Mouse (Mus musculus) adrenal gland, postnatal 36 days (tissue): Measurements from ENCODE around the gene Olfr1494. TPM values are rescaled to one million over a fixed set of nuclear protein-coding genes. Genes with fewer than 3 reads are reported as not detected.

Experiments
- DNase-seq, 2 experiments: peaks; one replicate each; pipeline ENCODE4 v3.0.0; 2021; ENCODE audit warnings: mixed read lengths in 1 of 2
- long read RNA-seq, 2 experiments: library from polyadenylated mRNA; stranded (forward); transcript quantifications; one replicate each; pipeline ENCODE4 v2.0.0; 2021; ENCODE audit warnings: borderline sequencing depth in 2 of 2
- total RNA-seq, 2 experiments: library from RNA; stranded (reverse); gene quantifications; 2 replicates each; pipeline ENCODE4 v1.2.3; 2021

The Olfr1494 gene
- not detected for total RNA-seq
- long read RNA-seq, experiment 1, result 0 reads
- long read RNA-seq, experiment 2, result 0 reads

GRCm38 (mm10) chr19:13739428-13739827, at the start of gene Olfr1494:
Olfr1494 (plus strand) TSS chr19:13739728.
- DNase-seq, result no peak

- DNase-seq, result no peak
Measured at GRCm38 (mm10) chr19:13696968-13697367, 42.6 kb upstream of the Olfr1494 start, which contains the start of gene Olfr1491. Olfr1491 (plus strand) TSS chr19:13697268.

- DNase-seq, result no peak
Measured at GRCm38 (mm10) chr19:13722978-13723377, 16.6 kb upstream of the Olfr1494 start, which contains the start of gene Olfr1493-ps1. Olfr1493-ps1 (plus strand) TSS chr19:13723278.

- no peak for DNase-seq
Measured at GRCm38 (mm10) chr19:13749366-13749765, 9.8 kb downstream of the Olfr1494 start.

- DNase-seq, result no peak
Measured at GRCm38 (mm10) chr19:13764306-13764705, 24.8 kb downstream of the Olfr1494 start, which contains the start of gene Olfr1495. Olfr1495 (plus strand) TSS chr19:13764606.

- DNase-seq, result no peak
Measured at GRCm38 (mm10) chr19:13768565-13769276, 29.2 kb downstream of the Olfr1494 start.

- no peak for DNase-seq
Measured at GRCm38 (mm10) chr19:13777578-13777977, 38.0 kb downstream of the Olfr1494 start, which contains the start of gene Olfr1496. Olfr1496 (plus strand) TSS chr19:13777878.

- DNase-seq, result no peak
Measured at GRCm38 (mm10) chr19:13798102-13798501, 58.6 kb downstream of the Olfr1494 start, which contains the start of gene Olfr1497. Olfr1497 (minus strand) TSS chr19:13798202.

Other genes with a start within 250 kb of the Olfr1494 start
- not detected for gene Olfr1477, start 239.2 kb upstream of the Olfr1494 start, total RNA-seq
- gene Olfr1480, start 211.8 kb upstream of the Olfr1494 start, total RNA-seq, result not detected
- gene Olfr1484, start 156.2 kb upstream of the Olfr1494 start, total RNA-seq, result not detected
- not detected for gene Olfr1487, start 122.4 kb upstream of the Olfr1494 start, total RNA-seq
- not detected for gene Olfr1489, start 108.1 kb upstream of the Olfr1494 start, total RNA-seq
- not detected for gene Olfr1490, start 88.6 kb upstream of the Olfr1494 start, total RNA-seq
- not detected for gene Olfr1491, start 42.5 kb upstream of the Olfr1494 start, total RNA-seq
- not detected for gene Olfr1493-ps1, start 16.4 kb upstream of the Olfr1494 start, total RNA-seq
- gene Olfr1495, start 24.9 kb downstream of the Olfr1494 start, total RNA-seq, result not detected
- not detected for gene Olfr1496, start 38.1 kb downstream of the Olfr1494 start, total RNA-seq
- gene Olfr1497, start 58.5 kb downstream of the Olfr1494 start, total RNA-seq, result not detected
- not detected for gene Olfr1499, start 79.7 kb downstream of the Olfr1494 start, total RNA-seq
- not detected for gene Olfr1500, start 90.8 kb downstream of the Olfr1494 start, total RNA-seq
- not detected for gene Olfr1501, start 111.0 kb downstream of the Olfr1494 start, total RNA-seq
- not detected for gene Olfr1502, start 122.1 kb downstream of the Olfr1494 start, total RNA-seq
- not detected for gene Olfr1504, start 158.2 kb downstream of the Olfr1494 start, total RNA-seq
- gene Olfr1505, start 173.8 kb downstream of the Olfr1494 start, total RNA-seq, result not detected